Mouse (Mus musculus): ENCODE measurements around the gene Gckr.

DNA sequence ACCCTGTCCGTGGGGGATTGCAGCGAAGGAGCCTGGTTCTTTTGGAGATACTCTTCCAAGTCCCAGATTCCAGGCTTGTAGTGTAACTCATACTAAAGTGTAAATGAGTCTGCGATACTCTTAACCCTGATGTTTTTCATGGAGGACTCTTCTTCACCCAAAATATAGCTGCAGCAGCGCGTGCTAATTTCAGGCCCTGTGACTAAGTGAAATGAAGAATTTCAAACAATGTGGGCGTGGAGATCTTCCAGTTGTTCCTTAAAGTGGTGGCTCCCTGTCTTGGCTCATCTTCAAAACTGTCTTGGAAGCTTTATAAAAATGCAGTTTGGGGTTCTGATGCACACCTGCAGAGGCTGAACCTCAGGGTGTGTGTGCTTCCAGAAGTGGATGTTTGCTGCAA is 5.8 kb downstream of the Gckr start:
- TF ChIP-seq CTCF (IDR thresholded peaks at IDR 0.05; ENCODE audit: low read depth) (no peak), EP300 (IDR thresholded peaks at IDR 0.05; ENCODE audit: low read depth) (no peak)

Data from liver, embryonic 14.5 days (tissue).